Mouse (Mus musculus) small intestine, adult 2 months (tissue): ENCODE results near the gene Tbc1d9b.

Experiments
- CTCF ChIP-seq: fragments of 200-500 bp; IDR thresholded peaks from 2 replicates; pipeline ENCODE4 v1.5.1; 2012; ENCODE audit warnings: low read depth, mild to moderate bottlenecking, control low read depth, inconsistent platforms, low read length, moderate library complexity, mixed read lengths; ENCODE audit not compliant: insufficient replicate concordance, insufficient read length; ENCODE audit errors: extremely low read depth
- POLR2A ChIP-seq: fragments of 200-500 bp; IDR thresholded peaks from 2 replicates; pipeline ENCODE4 v1.6.1; 2012; ENCODE audit warnings: low read depth, mild to moderate bottlenecking, control low read depth, inconsistent platforms, low read length, moderate library complexity

DNA sequence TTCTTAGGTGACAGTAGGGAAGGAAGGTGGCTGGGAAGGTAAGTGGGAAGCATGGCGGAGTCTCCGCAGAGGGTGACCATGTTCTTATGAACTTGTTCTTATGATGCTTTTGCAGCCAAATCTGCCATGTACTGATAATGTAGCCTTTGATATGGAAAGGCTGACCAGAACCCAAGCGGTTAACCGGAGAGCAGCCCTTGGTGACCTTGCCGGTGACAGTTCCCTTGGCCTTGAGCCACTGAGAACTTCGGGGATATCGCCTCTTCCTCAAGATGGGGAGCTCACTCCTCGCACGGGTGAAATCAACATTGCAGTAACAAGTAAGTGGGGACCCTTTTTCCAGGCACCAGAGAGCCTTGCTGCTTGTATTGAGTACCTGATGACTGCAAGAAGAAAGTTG is 35.5 kb upstream of the Tbc1d9b start:
- TF ChIP-seq CTCF: no peak
- no peak for TF ChIP-seq POLR2A
